Mouse (Mus musculus): ENCODE measurements around the gene Nek7. TPM values are rescaled to one million over a fixed set of nuclear protein-coding genes. Genes with fewer than 3 reads are reported as not detected.
A peak's percentile ranks its signal among the peaks of the same experiment; 100 is the strongest.

Nek7 gene
- polyA plus RNA-seq, 1 experiment from 2014 or later: 39.4 TPM

GRCm38 (mm10) chr1:138607862-138608261 is 12.1 kb downstream of the Nek7 start:
- Histone ChIP-seq H3K9ac (peak overlapping the region; percentile 40; the same call in 1 of the 2 replicates), H3K4me2 (peak overlapping the region; percentile 35), H3K36me3 (no peaks in the 10 kb centered on the region), H3K27me3 (replicated peaks) (no peaks in the 10 kb centered on the region), H3K9me3 (no peaks in the 10 kb centered on the region), H3K27ac (replicated peaks) (peak overlapping the region; percentile 79), H3K4me3 (no peak overlapping the region), H3K4me1 (peaks cover 38% of the 10 kb centered on the region)
- 64% methylated on average over 7 of the region's 7 CpGs for WGBS
- no peak for ATAC-seq (ENCODE audit: extremely low read depth, insufficient number of reproducible peaks, low FRiP score, low TSS enrichment)

GRCm38 (mm10) chr1:138606771-138607170 is 13.2 kb downstream of the Nek7 start:
- Histone ChIP-seq H3K9ac (peak overlapping the region; percentile 16; the same call in 1 of the 2 replicates), H3K36me3 (no peaks in the 10 kb centered on the region), H3K27me3 (replicated peaks) (no peaks in the 10 kb centered on the region), H3K27ac (replicated peaks) (0 out of 2 replicates have a peak overlapping the region, but pooled peaks have one; percentile 12), H3K4me3 (no peak overlapping the region), H3K4me1 (peaks cover 33% of the 10 kb centered on the region), H3K4me2 (no peak overlapping the region), H3K9me3 (no peaks in the 10 kb centered on the region)
- WGBS: 59% methylated on average over 8 of the region's 8 CpGs
- no peak for ATAC-seq (ENCODE audit: extremely low read depth, insufficient number of reproducible peaks, low FRiP score, low TSS enrichment)

- Histone ChIP-seq H3K4me3 (no peak overlapping the region), H3K9me3 (no peaks in the 10 kb centered on the region), H3K4me2 (no peak overlapping the region), H3K27me3 (replicated peaks) (no peaks in the 10 kb centered on the region), H3K9ac (no peak overlapping the region), H3K36me3 (no peaks in the 10 kb centered on the region), H3K4me1 (peaks cover 35% of the 10 kb centered on the region), H3K27ac (replicated peaks) (no peak overlapping the region)
- ATAC-seq (ENCODE audit: extremely low read depth, insufficient number of reproducible peaks, low FRiP score, low TSS enrichment): no peak
- WGBS: 64% methylated on average over 2 of the region's 2 CpGs
Measured at GRCm38 (mm10) chr1:138604736-138605135, 15.2 kb downstream of the Nek7 start.

GRCm38 (mm10) chr1:138603974-138604373 is 16.0 kb downstream of the Nek7 start:
- no peak overlapping the region for H3K9ac ChIP-seq
- no peaks in the 10 kb centered on the region for H3K36me3 ChIP-seq
- H3K9me3 ChIP-seq: no peaks in the 10 kb centered on the region
- H3K4me1 ChIP-seq: peaks cover 29% of the 10 kb centered on the region
- 91% methylated on average over 4 of the region's 4 CpGs for WGBS
- H3K27me3 ChIP-seq (replicated peaks): no peaks in the 10 kb centered on the region
- no peak overlapping the region for H3K27ac ChIP-seq (replicated peaks)
- H3K4me2 ChIP-seq: no peak overlapping the region
- ATAC-seq (ENCODE audit: extremely low read depth, insufficient number of reproducible peaks, low FRiP score, low TSS enrichment): no peak
- no peak overlapping the region for H3K4me3 ChIP-seq

- Histone ChIP-seq H3K36me3 (no peaks in the 10 kb centered on the region; the same call in 1 of the 2 replicates), H3K4me3 (no peak overlapping the region), H3K27me3 (replicated peaks) (no peaks in the 10 kb centered on the region), H3K9ac (no peak overlapping the region), H3K4me1 (peaks cover 30% of the 10 kb centered on the region), H3K4me2 (no peak overlapping the region), H3K9me3 (no peaks in the 10 kb centered on the region), H3K27ac (replicated peaks) (no peak overlapping the region)
- WGBS: 97% methylated on average over 11 of the region's 11 CpGs
- ATAC-seq (ENCODE audit: extremely low read depth, insufficient number of reproducible peaks, low FRiP score, low TSS enrichment): no peak
Measured at GRCm38 (mm10) chr1:138598087-138598486, 21.9 kb downstream of the Nek7 start.

- Histone ChIP-seq H3K27me3 (replicated peaks) (no peaks in the 10 kb centered on the region), H3K27ac (replicated peaks) (peak overlapping the region; percentile 61), H3K4me3 (no peak overlapping the region), H3K4me1 (peaks cover 30% of the 10 kb centered on the region), H3K36me3 (peaks cover 9% of the 10 kb centered on the region), H3K4me2 (no peak overlapping the region), H3K9ac (no peak overlapping the region), H3K9me3 (peaks cover 5% of the 10 kb centered on the region; the same call in 1 of the 2 replicates)
- WGBS: 51% methylated on average over 4 of the region's 4 CpGs
- no peak for ATAC-seq (ENCODE audit: extremely low read depth, insufficient number of reproducible peaks, low FRiP score, low TSS enrichment)
Measured at GRCm38 (mm10) chr1:138596127-138596706, 23.7 kb downstream of the Nek7 start.

GRCm38 (mm10) chr1:138594910-138595309 is 25.0 kb downstream of the Nek7 start:
- ATAC-seq (ENCODE audit: extremely low read depth, insufficient number of reproducible peaks, low FRiP score, low TSS enrichment): no peak
- no peak overlapping the region for H3K27ac ChIP-seq (replicated peaks)
- H3K9ac ChIP-seq: no peak overlapping the region
- H3K4me2 ChIP-seq: no peak overlapping the region
- H3K27me3 ChIP-seq (replicated peaks): no peaks in the 10 kb centered on the region
- H3K36me3 ChIP-seq: peaks cover 9% of the 10 kb centered on the region
- H3K9me3 ChIP-seq: peaks cover 5% of the 10 kb centered on the region; the same call in 1 of the 2 replicates
- no peak overlapping the region for H3K4me3 ChIP-seq
- peaks cover 27% of the 10 kb centered on the region for H3K4me1 ChIP-seq
- WGBS: 85% methylated on average over 5 of the region's 5 CpGs

GRCm38 (mm10) chr1:138593922-138594321 is 26.0 kb downstream of the Nek7 start:
- Histone ChIP-seq H3K4me1 (peaks cover 27% of the 10 kb centered on the region), H3K4me3 (no peak overlapping the region), H3K36me3 (peaks cover 9% of the 10 kb centered on the region), H3K4me2 (no peak overlapping the region), H3K27me3 (replicated peaks) (no peaks in the 10 kb centered on the region), H3K9ac (no peak overlapping the region), H3K9me3 (peaks cover 5% of the 10 kb centered on the region; the same call in 1 of the 2 replicates), H3K27ac (replicated peaks) (no peak overlapping the region)
- 81% methylated on average over 5 of the region's 5 CpGs for WGBS
- ATAC-seq (ENCODE audit: extremely low read depth, insufficient number of reproducible peaks, low FRiP score, low TSS enrichment): no peak

GRCm38 (mm10) chr1:138592466-138592865 is 27.5 kb downstream of the Nek7 start:
- H3K9ac ChIP-seq: no peak overlapping the region
- WGBS: 75% methylated on average over 4 of the region's 4 CpGs
- H3K27ac ChIP-seq (replicated peaks): no peak overlapping the region

GRCm38 (mm10) chr1:138590451-138591022 is 29.4 kb downstream of the Nek7 start:
- 91% methylated on average over 8 of the region's 8 CpGs for WGBS

More at GRCm38 (mm10) chr1:138592466-138592865, 27.5 kb downstream of the Nek7 start:
- ATAC-seq (ENCODE audit: extremely low read depth, insufficient number of reproducible peaks, low FRiP score, low TSS enrichment): no peak
- Histone ChIP-seq H3K4me3 (no peak overlapping the region), H3K27me3 (replicated peaks) (no peaks in the 10 kb centered on the region), H3K9me3 (peaks cover 5% of the 10 kb centered on the region; the same call in 1 of the 2 replicates), H3K36me3 (peaks cover 9% of the 10 kb centered on the region), H3K4me1 (peaks cover 30% of the 10 kb centered on the region), H3K4me2 (no peak overlapping the region)

GRCm38 (mm10) chr1:138589126-138589525 is 30.8 kb downstream of the Nek7 start:
- Histone ChIP-seq H3K4me1 (peaks cover 13% of the 10 kb centered on the region), H3K27me3 (replicated peaks) (no peaks in the 10 kb centered on the region), H3K36me3 (peaks cover 9% of the 10 kb centered on the region), H3K4me2 (no peak overlapping the region), H3K9me3 (peaks cover 5% of the 10 kb centered on the region; the same call in 1 of the 2 replicates), H3K4me3 (no peak overlapping the region), H3K27ac (replicated peaks) (no peak overlapping the region), H3K9ac (no peak overlapping the region)
- 67% methylated on average over 3 of the region's 3 CpGs for WGBS
- no peak for ATAC-seq (ENCODE audit: extremely low read depth, insufficient number of reproducible peaks, low FRiP score, low TSS enrichment)

More at GRCm38 (mm10) chr1:138590451-138591022, 29.4 kb downstream of the Nek7 start:
- H3K9ac ChIP-seq: no peak overlapping the region
- H3K9me3 ChIP-seq: peaks cover 5% of the 10 kb centered on the region; the same call in 1 of the 2 replicates
- peaks cover 9% of the 10 kb centered on the region for H3K36me3 ChIP-seq
- H3K27ac ChIP-seq (replicated peaks): no peak overlapping the region
- peaks cover 18% of the 10 kb centered on the region for H3K4me1 ChIP-seq
- no peak overlapping the region for H3K4me3 ChIP-seq
- no peak overlapping the region for H3K4me2 ChIP-seq
- ATAC-seq (ENCODE audit: extremely low read depth, insufficient number of reproducible peaks, low FRiP score, low TSS enrichment): no peak
- no peaks in the 10 kb centered on the region for H3K27me3 ChIP-seq (replicated peaks)
